Mouse (Mus musculus) MEL (cell line): ENCODE measurements around the gene Calm4. TPM values are rescaled to one million over a fixed set of nuclear protein-coding genes. Genes with fewer than 3 reads are reported as not detected.

ENCODE experiments used
- DNase-seq: peaks from one replicate; pipeline ENCODE4 v3.0.0; 2011; ENCODE audit warnings: low read depth, low spot score
- H3K27ac ChIP-seq: 2 replicates; pipeline ENCODE4 v1.5.1; 2012; ENCODE audit warnings: low read depth, mild to moderate bottlenecking, control low read depth, low read length, moderate library complexity; ENCODE audit not compliant: control insufficient read depth
- H3K27me3 ChIP-seq, 2 experiments: fragments of 150-350 bp in 1 of 2; sonication (generic) in 1 of 2; 2 replicates each; pipeline ENCODE4 v1.6.1; 2012; ENCODE audit warnings: low read length in 2 of 2, mild to moderate bottlenecking in 2 of 2, improper control_type of control experiment in 1 of 2, moderate library complexity in 1 of 2; ENCODE audit not compliant: insufficient read depth in 2 of 2, control insufficient read depth in 1 of 2
- H3K36me3 ChIP-seq, 2 experiments: 2 replicates each; pipeline ENCODE4 v1.6.1; 2012 to 2014; ENCODE audit warnings: low read length in 2 of 2, improper control_type of control experiment in 1 of 2, inconsistent platforms in 1 of 2, mild to moderate bottlenecking in 1 of 2; ENCODE audit not compliant: insufficient read depth in 2 of 2, control insufficient read depth in 1 of 2
- H3K4me1 ChIP-seq, 2 experiments: fragments of 150-350 bp in 1 of 2; sonication (generic) in 1 of 2; 2 replicates each; pipeline ENCODE4 v1.6.1; 2012; ENCODE audit warnings: low read length in 2 of 2, improper control_type of control experiment in 1 of 2, mild to moderate bottlenecking in 1 of 2; ENCODE audit not compliant: insufficient read depth in 2 of 2, control insufficient read depth in 1 of 2
- H3K4me3 ChIP-seq, 2 experiments: fragments of 150-350 bp in 1 of 2; sonication (generic) in 1 of 2; 2 replicates each; pipeline ENCODE4 v1.5.1; 2012; ENCODE audit warnings: low read depth in 2 of 2, low read length in 2 of 2, mild to moderate bottlenecking in 2 of 2, moderate library complexity in 2 of 2, control low read depth in 1 of 2, improper control_type of control experiment in 1 of 2; ENCODE audit not compliant: control insufficient read depth in 1 of 2, insufficient read depth in 1 of 2
- H3K79me2 ChIP-seq: 2 replicates; pipeline ENCODE4 v1.6.1; 2012; ENCODE audit warnings: mild to moderate bottlenecking, low read length, moderate library complexity; ENCODE audit not compliant: control insufficient read depth, poor library complexity, insufficient read depth
- H3K9ac ChIP-seq: 2 replicates; pipeline ENCODE4 v1.6.1; 2012; ENCODE audit warnings: low read depth, mild to moderate bottlenecking, control low read depth, low read length, moderate library complexity; ENCODE audit not compliant: control insufficient read depth, poor library complexity, severe bottlenecking
- H3K9me3 ChIP-seq: fragments of 150-350 bp; sonication (generic); replicated peaks from 2 replicates; pipeline ENCODE4 v1.6.1; 2012; ENCODE audit warnings: mild to moderate bottlenecking, low read length, improper control_type of control experiment, moderate library complexity; ENCODE audit not compliant: insufficient read depth
- BHLHE40 ChIP-seq: IDR thresholded peaks from 2 replicates; pipeline ENCODE4 v1.6.1; 2012; ENCODE audit warnings: low read depth, mild to moderate bottlenecking, inconsistent platforms, low read length, improper control_type of control experiment, borderline replicate concordance
- CHD2 ChIP-seq: IDR thresholded peaks from 2 replicates; pipeline ENCODE4 v1.6.1; 2011; ENCODE audit warnings: low read length, improper control_type of control experiment
- E2F4 ChIP-seq: IDR thresholded peaks from 2 replicates; pipeline ENCODE4 v1.6.1; 2011; ENCODE audit warnings: low read depth, low read length, improper control_type of control experiment, borderline replicate concordance
- ELF1 ChIP-seq: IDR thresholded peaks from 2 replicates; pipeline ENCODE4 v1.6.1; 2014; ENCODE audit warnings: low read depth, mild to moderate bottlenecking, inconsistent platforms, low read length, improper control_type of control experiment, moderate library complexity
- EP300 ChIP-seq, 2 experiments: IDR thresholded peaks; 2 replicates each; pipeline ENCODE4 v1.6.1; 2011; ENCODE audit warnings: improper control_type of control experiment in 2 of 2, low read length in 2 of 2, low read depth in 1 of 2, mild to moderate bottlenecking in 1 of 2
- ETS1 ChIP-seq: IDR thresholded peaks from 2 replicates; pipeline ENCODE4 v1.6.1; 2012; ENCODE audit warnings: low read depth, mild to moderate bottlenecking, inconsistent platforms, low read length, improper control_type of control experiment, moderate library complexity
- GABPA ChIP-seq: IDR thresholded peaks from 2 replicates; pipeline ENCODE4 v1.6.1; 2012; ENCODE audit warnings: low read depth, mild to moderate bottlenecking, inconsistent platforms, low read length, improper control_type of control experiment, moderate library complexity
- JUND ChIP-seq: IDR thresholded peaks from 2 replicates; pipeline ENCODE4 v1.6.1; 2011; ENCODE audit warnings: low read depth, mild to moderate bottlenecking, improper control_type of control experiment, low read length
- MAZ ChIP-seq: IDR thresholded peaks from 2 replicates; pipeline ENCODE4 v1.6.1; 2012; ENCODE audit warnings: low read depth, mild to moderate bottlenecking, inconsistent platforms, low read length, improper control_type of control experiment
- MYB ChIP-seq: IDR thresholded peaks from 2 replicates; pipeline ENCODE4 v1.6.1; 2011; ENCODE audit warnings: mild to moderate bottlenecking, low read depth, low read length, improper control_type of control experiment
- MYC ChIP-seq: IDR thresholded peaks from 2 replicates; pipeline ENCODE4 v1.6.1; 2011; ENCODE audit warnings: low read depth, mild to moderate bottlenecking, low read length, improper control_type of control experiment, moderate library complexity
- NELFE ChIP-seq: IDR thresholded peaks from 2 replicates; pipeline ENCODE4 v1.6.1; 2011; ENCODE audit warnings: low read depth, low read length, improper control_type of control experiment
- RAD21 ChIP-seq: IDR thresholded peaks from 2 replicates; pipeline ENCODE4 v1.6.1; 2011; ENCODE audit warnings: mild to moderate bottlenecking, low read depth, low read length, improper control_type of control experiment
- RCOR1 ChIP-seq: IDR thresholded peaks from 2 replicates; pipeline ENCODE4 v1.6.1; 2012; ENCODE audit warnings: low read depth, mild to moderate bottlenecking, inconsistent platforms, low read length, improper control_type of control experiment
- SIN3A ChIP-seq: IDR thresholded peaks from 2 replicates; pipeline ENCODE4 v1.6.1; 2012; ENCODE audit warnings: low read length, improper control_type of control experiment, inconsistent platforms
- SMC3 ChIP-seq: IDR thresholded peaks from 2 replicates; pipeline ENCODE4 v1.6.1; 2011; ENCODE audit warnings: low read depth, low read length, improper control_type of control experiment
- TAL1 ChIP-seq: IDR thresholded peaks from 2 replicates; pipeline ENCODE4 v1.6.1; 2012; ENCODE audit warnings: mild to moderate bottlenecking, inconsistent platforms, low read length, moderate library complexity, mixed read lengths
- TBP ChIP-seq: IDR thresholded peaks from 2 replicates; pipeline ENCODE4 v1.8.0; 2011; ENCODE audit warnings: low read depth, low read length, improper control_type of control experiment
- USF1 ChIP-seq: IDR thresholded peaks from 2 replicates; pipeline ENCODE4 v1.6.1; 2014; ENCODE audit warnings: low read depth, mild to moderate bottlenecking, inconsistent platforms, low read length, improper control_type of control experiment, moderate library complexity
- ZC3H11A ChIP-seq: IDR thresholded peaks from 2 replicates; pipeline ENCODE4 v1.6.1; 2012; ENCODE audit warnings: low read depth, mild to moderate bottlenecking, inconsistent platforms, low read length, improper control_type of control experiment
- ZKSCAN1 ChIP-seq: IDR thresholded peaks from 2 replicates; pipeline ENCODE4 v1.6.1; 2012; ENCODE audit warnings: low read depth, mild to moderate bottlenecking, inconsistent platforms, low read length, improper control_type of control experiment, moderate library complexity
- ZMIZ1 ChIP-seq: IDR thresholded peaks from 2 replicates; pipeline ENCODE4 v1.6.1; 2012; ENCODE audit warnings: low read depth, mild to moderate bottlenecking, inconsistent platforms, low read length, improper control_type of control experiment, moderate library complexity
- ZNF384 ChIP-seq: IDR thresholded peaks from 2 replicates; pipeline ENCODE4 v1.6.1; 2012; ENCODE audit warnings: low read depth, mild to moderate bottlenecking, inconsistent platforms, low read length, improper control_type of control experiment
- polyA plus RNA-seq, 2 experiments: library from polyadenylated mRNA; stranded (reverse) in 1 of 2; unstranded in 1 of 2; fragments of >175 nt in 1 of 2; fragments of >200 nt in 1 of 2; gene quantifications; 2 replicates each; pipeline versions ENCODE4 v1.2.1 to v1.2.4; 2012; ENCODE audit warnings: low replicate concordance in 2 of 2, low read depth in 1 of 2; ENCODE audit not compliant: insufficient read length in 2 of 2, insufficient read depth in 1 of 2, missing spikeins in 1 of 2
- total RNA-seq: library from RNA; depleted of rRNA; stranded (reverse); fragments of 300-350 nt; gene quantifications from 2 replicates; pipeline ENCODE4 v1.2.3, GENCODE M21; 2012

Calm4 gene
- total and polyA plus RNA-seq, 3 experiments = not detected

- TF ChIP-seq SMC3 (no peak), JUND (no peak), MYC (no peak), GABPA (no peak), MYB (no peak), USF1 (no peak), TAL1 (no peak)
- TF ChIP-seq, all 39 proteins: peak for 0
- no peaks in the 10 kb centered on the region for H3K27me3 ChIP-seq
Measured at GRCm38 (mm10) chr13:3862325-3862724, 24.8 kb downstream of the Calm4 start.

GRCm38 (mm10) chr13:3862922-3863580, 25.5 kb downstream of the Calm4 start:
- Histone ChIP-seq H3K9ac (no peak overlapping the region), H3K79me2 (no peaks in the 10 kb centered on the region; the same call in 1 of the 2 replicates)
- DNase-seq = peak; percentile 60

More at GRCm38 (mm10) chr13:3862325-3862724, 24.8 kb downstream of the Calm4 start:
- Histone ChIP-seq H3K9me3 (no peaks in the 10 kb centered on the region), H3K4me1 (peaks cover 0 to 26% of the 10 kb centered on the region in 2 experiments; a peak in 2 of 4 replicates), H3K79me2 (no peaks in the 10 kb centered on the region; the same call in 1 of the 2 replicates), H3K27ac (peak overlapping the region; percentile 22), H3K9ac (no peak overlapping the region), H3K4me3 (no peak overlapping the region), H3K36me3 (peaks cover 0 to 17% of the 10 kb centered on the region in 2 experiments; a peak in 2 of 4 replicates)
- no peak for DNase-seq

More at GRCm38 (mm10) chr13:3862922-3863580, 25.5 kb downstream of the Calm4 start:
- Histone ChIP-seq H3K27ac (peak overlapping the region; percentile 31), H3K27me3 (no peaks in the 10 kb centered on the region), H3K4me1 (peaks cover 5 to 32% of the 10 kb centered on the region in 2 experiments; a peak in 3 of 4 replicates), H3K36me3 (peaks cover 0 to 24% of the 10 kb centered on the region in 2 experiments; a peak in 2 of 4 replicates), H3K9me3 (no peaks in the 10 kb centered on the region), H3K4me3 (no peak overlapping the region)
- TF ChIP-seq MAZ (no peak), ZC3H11A (no peak), BHLHE40 (no peak), RAD21 (no peak), EP300 (IDR thresholded peaks at IDR 0.05; ENCODE audit: low read depth in 1 of 2, low read length in 2 of 2) (no peak), ZMIZ1 (no peak), ZNF384 (no peak), USF1 (no peak), NELFE (no peak), CHD2 (no peak), RCOR1 (no peak), ETS1 (no peak), ZKSCAN1 (no peak), GABPA (no peak), E2F4 (no peak), ELF1 (no peak), SIN3A (no peak), TBP (no peak)
